Mouse (Mus musculus) hindbrain, embryonic 16.5 days (tissue): ENCODE results near the gene Olfr1490. TPM values are rescaled to one million over a fixed set of nuclear protein-coding genes. Genes with fewer than 3 reads are reported as not detected.
"Not testable (repeated sequence)": the region's sequence is repeated elsewhere in the genome, so short reads cannot be mapped to it uniquely, and the experiment has no call there.

ENCODE experiments used
- ATAC-seq: fragments of 200-750 bp; cut with Nextera tagmentation; 2 replicates; pipeline ENCODE4 v1.8.0; 2017; ENCODE audit warnings: moderate TSS enrichment, moderate library complexity
- H3K27ac ChIP-seq: fragments of 300-500 bp; sonication (generic); 2 replicates; pipeline ENCODE4 v1.5.1; 2014; ENCODE audit warnings: low read depth, mild to moderate bottlenecking, control low read depth, low read length, moderate library complexity
- H3K27me3 ChIP-seq: fragments of 300-500 bp; sonication (generic); replicated peaks from 2 replicates; pipeline ENCODE4 v1.6.1; 2014; ENCODE audit warnings: low read length; ENCODE audit not compliant: control insufficient read depth, insufficient read depth
- H3K36me3 ChIP-seq: fragments of 300-500 bp; sonication (generic); 2 replicates; pipeline ENCODE4 v1.6.1; 2014; ENCODE audit warnings: mild to moderate bottlenecking, low read length, moderate library complexity, mixed read lengths; ENCODE audit not compliant: control insufficient read depth, insufficient read depth
- H3K4me1 ChIP-seq: fragments of 300-500 bp; sonication (generic); 2 replicates; pipeline ENCODE4 v1.6.1; 2014; ENCODE audit warnings: low read depth, low read length; ENCODE audit not compliant: control insufficient read depth, insufficient read depth
- H3K4me2 ChIP-seq: fragments of 300-500 bp; sonication (generic); 2 replicates; pipeline ENCODE4 v1.6.1; 2014; ENCODE audit warnings: mild to moderate bottlenecking, low read length, control low read depth, moderate library complexity
- H3K4me3 ChIP-seq: fragments of 300-500 bp; sonication (generic); 2 replicates; pipeline ENCODE4 v1.5.1; 2014; ENCODE audit warnings: mild to moderate bottlenecking, low read length, control low read depth, moderate library complexity
- H3K9ac ChIP-seq: fragments of 300-500 bp; sonication (generic); 2 replicates; pipeline ENCODE4 v1.6.1; 2014; ENCODE audit warnings: low read depth, mild to moderate bottlenecking, control low read depth, low read length, moderate library complexity
- H3K9me3 ChIP-seq: fragments of 300-500 bp; sonication (generic); 2 replicates; pipeline ENCODE4 v1.6.1; 2014; ENCODE audit warnings: mild to moderate bottlenecking, low read length, moderate library complexity; ENCODE audit not compliant: control insufficient read depth
- WGBS: fragments of 180-500 bp; shearing (Covaris S2); extraction: QIAGEN DNeasy Blood & Tissue Kit; methylation state at CpG from one replicate; pipeline ENCODE4 v1.1.7; 2014; 5-methylcytosine and 5-hydroxymethylcytosine counted together
- microRNA-seq: library from miRNA; unstranded; fragments of <30 nt; microRNA quantifications from one replicate; pipeline ENCODE4, GENCODE M21; 2017
- polyA plus RNA-seq: library from polyadenylated mRNA; unstranded; fragments of >200 nt; fragmentation: Nextera tagmentation; extraction: Ambion mirVana; gene quantifications from 2 replicates; pipeline ENCODE4 v1.2.1, GENCODE M21; 2015

Olfr1490 gene
- polyA plus RNA-seq = not detected in 2 replicates

GRCm38 (mm10) chr19:13650791-13651190, at the start of gene Olfr1490:
TSS of gene Olfr1490 (plus strand) at chr19:13651091.
- Histone ChIP-seq H3K27me3 (no peaks in the 10 kb centered on the region), H3K4me3 (no peak within 1 kb of the TSS), H3K9me3 (0 out of 2 replicates have a peak, but pooled peaks cover 5% of the 10 kb centered on the region), H3K27ac (no peak within 1 kb of the TSS), H3K36me3 (no peaks in the 10 kb centered on the region), H3K4me2 (no peak within 1 kb of the TSS), H3K4me1 (no peaks in the 10 kb centered on the region), H3K9ac (no peak within 1 kb of the TSS)
- 75% methylated on average over 1 of the region's 1 CpGs for WGBS
- ATAC-seq = no peak

GRCm38 (mm10) chr19:13617075-13617474, 33.8 kb upstream of the Olfr1490 start, which contains the start of gene Olfr1487:
TSS of gene Olfr1487 (plus strand) at chr19:13617375.
- H3K9me3 ChIP-seq, H3K4me2 ChIP-seq, H3K4me3 ChIP-seq, H3K27ac ChIP-seq, H3K9ac ChIP-seq, ATAC-seq, H3K4me1 ChIP-seq, H3K36me3 ChIP-seq, H3K27me3 ChIP-seq: not testable (repeated sequence)
- 94% methylated on average over 2 of the region's 2 CpGs for WGBS

- Histone ChIP-seq H3K4me3 (no peak within 1 kb of the TSS), H3K4me1 (no peaks in the 10 kb centered on the region), H3K36me3 (no peaks in the 10 kb centered on the region), H3K27ac (no peak within 1 kb of the TSS), H3K27me3 (no peaks in the 10 kb centered on the region), H3K9me3 (peaks cover 10% of the 10 kb centered on the region), H3K4me2 (no peak within 1 kb of the TSS), H3K9ac (no peak within 1 kb of the TSS)
- no peak for ATAC-seq
- 87% methylated on average over 1 of the region's 1 CpGs for WGBS
Measured at GRCm38 (mm10) chr19:13631321-13631720, 19.6 kb upstream of the Olfr1490 start, which contains the start of gene Olfr1489. TSS of gene Olfr1489 (plus strand) at chr19:13631621.

- Histone ChIP-seq H3K27ac (no peak within 1 kb of the TSS), H3K4me1 (no peaks in the 10 kb centered on the region), H3K36me3 (no peaks in the 10 kb centered on the region), H3K9me3 (no peaks in the 10 kb centered on the region), H3K9ac (no peak within 1 kb of the TSS), H3K4me2 (no peak within 1 kb of the TSS), H3K4me3 (no peak within 1 kb of the TSS), H3K27me3 (no peaks in the 10 kb centered on the region)
- no peak for ATAC-seq
- WGBS = 77% methylated on average over 3 of the region's 3 CpGs
Measured at GRCm38 (mm10) chr19:13696968-13697367, 46.1 kb downstream of the Olfr1490 start, which contains the start of gene Olfr1491. TSS of gene Olfr1491 (plus strand) at chr19:13697268.

Small RNA genes within 50 kb of the gene (microRNA-seq; reads per million reads assigned to microRNA genes)
- not detected for gene Gm23931

Other genes with a start within 250 kb of the Olfr1490 start
- gene Olfr1469, start 243.2 kb upstream of the Olfr1490 start, polyA plus RNA-seq = not detected in 2 replicates
- gene Olfr1471, start 207.7 kb upstream of the Olfr1490 start, polyA plus RNA-seq = not detected in 2 replicates
- gene Olfr1472, start 195.0 kb upstream of the Olfr1490 start, polyA plus RNA-seq = not detected in 2 replicates
- gene Olfr1474, start 181.5 kb upstream of the Olfr1490 start, polyA plus RNA-seq = not detected in 2 replicates
- not detected in 2 replicates for gene Olfr1475, start 170.9 kb upstream of the Olfr1490 start, polyA plus RNA-seq
- not detected in 2 replicates for gene Olfr1477, start 150.5 kb upstream of the Olfr1490 start, polyA plus RNA-seq
- not detected in 2 replicates for gene Olfr1480, start 123.2 kb upstream of the Olfr1490 start, polyA plus RNA-seq
- not detected in 2 replicates for gene Olfr1484, start 67.6 kb upstream of the Olfr1490 start, polyA plus RNA-seq
- gene Olfr1487, start 33.7 kb upstream of the Olfr1490 start, polyA plus RNA-seq = not detected in 2 replicates
- gene Olfr1489, start 19.5 kb upstream of the Olfr1490 start, polyA plus RNA-seq = not detected in 2 replicates
- gene Olfr1491, start 46.2 kb downstream of the Olfr1490 start, polyA plus RNA-seq = not detected in 2 replicates
- gene Olfr1493-ps1, start 72.2 kb downstream of the Olfr1490 start, polyA plus RNA-seq = not detected in 2 replicates
- gene Olfr1494, start 88.6 kb downstream of the Olfr1490 start, polyA plus RNA-seq = not detected in 2 replicates
- not detected in 2 replicates for gene Olfr1495, start 113.5 kb downstream of the Olfr1490 start, polyA plus RNA-seq
- gene Olfr1496, start 126.8 kb downstream of the Olfr1490 start, polyA plus RNA-seq = not detected in 2 replicates
- gene Olfr1497, start 147.1 kb downstream of the Olfr1490 start, polyA plus RNA-seq = not detected in 2 replicates
- gene Olfr1499, start 168.4 kb downstream of the Olfr1490 start, polyA plus RNA-seq = not detected in 2 replicates
- not detected in 2 replicates for gene Olfr1500, start 179.4 kb downstream of the Olfr1490 start, polyA plus RNA-seq
- gene Olfr1501, start 199.6 kb downstream of the Olfr1490 start, polyA plus RNA-seq = not detected in 2 replicates
- not detected in 2 replicates for gene Olfr1502, start 210.7 kb downstream of the Olfr1490 start, polyA plus RNA-seq
- not detected in 2 replicates for gene Olfr1504, start 246.8 kb downstream of the Olfr1490 start, polyA plus RNA-seq